Mouse (Mus musculus): ENCODE data around the gene Hecw2. TPM values are rescaled to one million over a fixed set of nuclear protein-coding genes. Genes with fewer than 3 reads are reported as not detected.

Gene Hecw2
- polyA plus RNA-seq, 1 experiment = 0.47 TPM

GRCm38 (mm10) chr1:53894299-53894698 lies 300.7 kb downstream of the Hecw2 start:
- Histone ChIP-seq H3K27ac (ENCODE audit: control insufficient read depth, insufficient read depth, low read depth, low read length, poor library complexity) (no peak overlapping the region), H3K4me1 (ENCODE audit: control insufficient read depth, insufficient read depth, low read length) (no peaks in the 10 kb centered on the region), H3K4me3 (replicated peaks; ENCODE audit: control insufficient read depth, low read depth, low read length) (no peak overlapping the region)
- 80% methylated on average over 5 of the region's 5 CpGs for WGBS
- TF ChIP-seq POLR2A (IDR thresholded peaks at IDR 0.05; ENCODE audit: borderline replicate concordance, control insufficient read depth, low read depth, low read length) (no peak), CTCF (IDR thresholded peaks at IDR 0.05; ENCODE audit: control insufficient read depth, insufficient read depth, low read length) (no peak)

- Histone ChIP-seq H3K27ac (ENCODE audit: control insufficient read depth, insufficient read depth, low read depth, low read length, poor library complexity) (no peak overlapping the region), H3K4me1 (ENCODE audit: control insufficient read depth, insufficient read depth, low read length) (no peaks in the 10 kb centered on the region), H3K4me3 (replicated peaks; ENCODE audit: control insufficient read depth, low read depth, low read length) (no peak overlapping the region)
- TF ChIP-seq POLR2A (IDR thresholded peaks at IDR 0.05; ENCODE audit: borderline replicate concordance, control insufficient read depth, low read depth, low read length) (no peak), CTCF (IDR thresholded peaks at IDR 0.05; ENCODE audit: control insufficient read depth, insufficient read depth, low read length) (peak; percentile 41; the same call in 1 of the 2 replicates)
- 23% methylated on average over 3 of the region's 3 CpGs for WGBS
These were observed 304.6 kb downstream of the Hecw2 start for GRCm38 (mm10) chr1:53890380-53890779.

- TF ChIP-seq POLR2A (IDR thresholded peaks at IDR 0.05; ENCODE audit: borderline replicate concordance, control insufficient read depth, low read depth, low read length) = no peak
- no peak for TF ChIP-seq CTCF (IDR thresholded peaks at IDR 0.05; ENCODE audit: control insufficient read depth, insufficient read depth, low read length)
- 71% methylated on average over 3 of the region's 3 CpGs for WGBS
- no peaks in the 10 kb centered on the region for H3K4me1 ChIP-seq (ENCODE audit: control insufficient read depth, insufficient read depth, low read length)
- no peak overlapping the region for H3K4me3 ChIP-seq (replicated peaks; ENCODE audit: control insufficient read depth, low read depth, low read length)
- no peak overlapping the region for H3K27ac ChIP-seq (ENCODE audit: control insufficient read depth, insufficient read depth, low read depth, low read length, poor library complexity)
These were observed 305.2 kb downstream of the Hecw2 start for GRCm38 (mm10) chr1:53889806-53890205.

GRCm38 (mm10) chr1:53882480-53882879 lies 312.5 kb downstream of the Hecw2 start:
- 17% methylated on average over 2 of the region's 2 CpGs for WGBS
- Histone ChIP-seq H3K4me1 (ENCODE audit: control insufficient read depth, insufficient read depth, low read length) (no peaks in the 10 kb centered on the region), H3K27ac (ENCODE audit: control insufficient read depth, insufficient read depth, low read depth, low read length, poor library complexity) (no peak overlapping the region), H3K4me3 (replicated peaks; ENCODE audit: control insufficient read depth, low read depth, low read length) (no peak overlapping the region)
- TF ChIP-seq POLR2A (IDR thresholded peaks at IDR 0.05; ENCODE audit: borderline replicate concordance, control insufficient read depth, low read depth, low read length) (no peak), CTCF (IDR thresholded peaks at IDR 0.05; ENCODE audit: control insufficient read depth, insufficient read depth, low read length) (no peak)

GRCm38 (mm10) chr1:53875919-53876318 lies 319.0 kb downstream of the Hecw2 start:
- Histone ChIP-seq H3K4me1 (ENCODE audit: control insufficient read depth, insufficient read depth, low read length) (no peaks in the 10 kb centered on the region; the same call in 1 of the 2 replicates), H3K27ac (ENCODE audit: control insufficient read depth, insufficient read depth, low read depth, low read length, poor library complexity) (no peak overlapping the region), H3K4me3 (replicated peaks; ENCODE audit: control insufficient read depth, low read depth, low read length) (no peak overlapping the region)
- TF ChIP-seq POLR2A (IDR thresholded peaks at IDR 0.05; ENCODE audit: borderline replicate concordance, control insufficient read depth, low read depth, low read length) = no peak
- TF ChIP-seq CTCF (IDR thresholded peaks at IDR 0.05; ENCODE audit: control insufficient read depth, insufficient read depth, low read length) = no peak
- 27% methylated on average over 5 of the region's 5 CpGs for WGBS

- WGBS = 82% methylated on average over 2 of the region's 2 CpGs
- Histone ChIP-seq H3K27ac (ENCODE audit: control insufficient read depth, insufficient read depth, low read depth, low read length, poor library complexity) (no peak overlapping the region), H3K4me3 (replicated peaks; ENCODE audit: control insufficient read depth, low read depth, low read length) (no peak overlapping the region), H3K4me1 (ENCODE audit: control insufficient read depth, insufficient read depth, low read length) (no peaks in the 10 kb centered on the region; the same call in 1 of the 2 replicates)
- TF ChIP-seq CTCF (IDR thresholded peaks at IDR 0.05; ENCODE audit: control insufficient read depth, insufficient read depth, low read length) = no peak
- TF ChIP-seq POLR2A (IDR thresholded peaks at IDR 0.05; ENCODE audit: borderline replicate concordance, control insufficient read depth, low read depth, low read length) = no peak
These were observed 327.7 kb downstream of the Hecw2 start for GRCm38 (mm10) chr1:53867316-53867715.

GRCm38 (mm10) chr1:53866374-53866902 lies 328.5 kb downstream of the Hecw2 start:
- H3K4me1 ChIP-seq (ENCODE audit: control insufficient read depth, insufficient read depth, low read length) = peaks cover 2% of the 10 kb centered on the region; the same call in 1 of the 2 replicates
- no peak overlapping the region for H3K4me3 ChIP-seq (replicated peaks; ENCODE audit: control insufficient read depth, low read depth, low read length)
- 77% methylated on average over 3 of the region's 3 CpGs for WGBS
- TF ChIP-seq POLR2A (IDR thresholded peaks at IDR 0.05; ENCODE audit: borderline replicate concordance, control insufficient read depth, low read depth, low read length) (no peak), CTCF (IDR thresholded peaks at IDR 0.05; ENCODE audit: control insufficient read depth, insufficient read depth, low read length) (no peak)
- H3K27ac ChIP-seq (ENCODE audit: control insufficient read depth, insufficient read depth, low read depth, low read length, poor library complexity) = no peak overlapping the region

GRCm38 (mm10) chr1:53864046-53864445 lies 330.9 kb downstream of the Hecw2 start:
- TF ChIP-seq CTCF (IDR thresholded peaks at IDR 0.05; ENCODE audit: control insufficient read depth, insufficient read depth, low read length) (no peak), POLR2A (IDR thresholded peaks at IDR 0.05; ENCODE audit: borderline replicate concordance, control insufficient read depth, low read depth, low read length) (no peak)
- WGBS = 80% methylated on average over 3 of the region's 3 CpGs
- Histone ChIP-seq H3K4me3 (replicated peaks; ENCODE audit: control insufficient read depth, low read depth, low read length) (no peak overlapping the region), H3K27ac (ENCODE audit: control insufficient read depth, insufficient read depth, low read depth, low read length, poor library complexity) (no peak overlapping the region), H3K4me1 (ENCODE audit: control insufficient read depth, insufficient read depth, low read length) (peaks cover 2% of the 10 kb centered on the region; the same call in 1 of the 2 replicates)

- 81% methylated on average over 3 of the region's 3 CpGs for WGBS
- Histone ChIP-seq H3K4me1 (ENCODE audit: control insufficient read depth, insufficient read depth, low read length) (peaks cover 5% of the 10 kb centered on the region), H3K27ac (ENCODE audit: control insufficient read depth, insufficient read depth, low read depth, low read length, poor library complexity) (no peak overlapping the region), H3K4me3 (replicated peaks; ENCODE audit: control insufficient read depth, low read depth, low read length) (no peak overlapping the region)
- no peak for TF ChIP-seq POLR2A (IDR thresholded peaks at IDR 0.05; ENCODE audit: borderline replicate concordance, control insufficient read depth, low read depth, low read length)
- no peak for TF ChIP-seq CTCF (IDR thresholded peaks at IDR 0.05; ENCODE audit: control insufficient read depth, insufficient read depth, low read length)
These were observed 334.4 kb downstream of the Hecw2 start for GRCm38 (mm10) chr1:53860611-53861010.
